Mouse (Mus musculus) thymus, postnatal 36 days (tissue): ENCODE measurements around the gene Stox2.

Experiments
- DNase-seq, 2 experiments: peaks; one replicate each; pipeline ENCODE4 v3.0.0; 2022; ENCODE audit warnings: mixed read lengths in 2 of 2

The Stox2 gene

GRCm38 (mm10) chr8:47173823-47174222, 272.3 kb downstream of the Stox2 start:
- DNase-seq = no peak

GRCm38 (mm10) chr8:47172848-47173247, 273.3 kb downstream of the Stox2 start:
- DNase-seq = no peak

- DNase-seq = no peak
These were observed 285.5 kb downstream of the Stox2 start for GRCm38 (mm10) chr8:47160688-47161087.

GRCm38 (mm10) chr8:47154521-47154920, 291.6 kb downstream of the Stox2 start:
- DNase-seq = no peak

GRCm38 (mm10) chr8:47145258-47145657, 300.9 kb downstream of the Stox2 start:
- DNase-seq = no peak

GRCm38 (mm10) chr8:47136047-47136446, 310.1 kb downstream of the Stox2 start:
- no peak for DNase-seq

GRCm38 (mm10) chr8:47135586-47135985, 310.6 kb downstream of the Stox2 start:
- no peak for DNase-seq

GRCm38 (mm10) chr8:47134736-47135135, 311.4 kb downstream of the Stox2 start:
- DNase-seq = no peak

- no peak for DNase-seq
These were observed 312.8 kb downstream of the Stox2 start for GRCm38 (mm10) chr8:47133381-47133780.
